Comparison of ENCODE assay signal across 8 mouse cellular contexts in genomic region chr4:33587666-33588065, GRCm38 (mm10).
A peak's percentile ranks its signal among the peaks of the same experiment; 100 is the strongest.
DNase-seq lines count a peak whose midpoint lies in the region; TF ChIP-seq lines count a peak whose summit lies in the region.

No protein-coding gene starts in this region.

- no peak overlapping the region for H3K4me3 ChIP-seq in myocyte
- no peak overlapping the region for H3K4me3 ChIP-seq in thymus, adult 2 months (ENCODE audit: control insufficient read depth, insufficient read depth, low read length)

- H3K27ac ChIP-seq in thymus, adult 2 months (ENCODE audit: control insufficient read depth, insufficient read depth, low read length) = no peak overlapping the region

- H3K27me3 ChIP-seq in myocyte (ENCODE audit: control insufficient read depth, insufficient read depth, insufficient read length) = no peaks in the 10 kb centered on the region
- H3K27me3 ChIP-seq in thymus, adult 2 months (ENCODE audit: control insufficient read depth, insufficient read depth, low read length) = no peaks in the 10 kb centered on the region

- intact Hi-C loops in heart, postnatal 14 days (cut with DNase I) = loop anchor here (5.0 kb wide), 1 partner anchor 190 kb away; no protein-coding TSS in a partner anchor

- peak overlapping the region; percentile 68 for H3K4me2 ChIP-seq in myocyte (ENCODE audit: low read depth)

- TF ChIP-seq POLR2A in myocyte (IDR thresholded peaks at IDR 0.05; ENCODE audit: insufficient read length, low read depth) = no peak
- no peak for TF ChIP-seq POLR2A in thymus, adult 2 months (IDR thresholded peaks at IDR 0.05; ENCODE audit: control insufficient read depth, extremely low read depth, insufficient read depth, low read length, poor library complexity)

- 77% methylated on average over 11 of the region's 11 CpGs for WGBS in thymus, adult 2 months

- H3K4me1 ChIP-seq in thymus, adult 2 months (replicated peaks; ENCODE audit: control insufficient read depth, insufficient read depth, low read length) = peaks cover 17% of the 10 kb centered on the region

- H3K36me3 ChIP-seq in myocyte (ENCODE audit: control insufficient read depth, insufficient read depth) = no peaks in the 10 kb centered on the region
- no peaks in the 10 kb centered on the region for H3K36me3 ChIP-seq in thymus, adult 2 months (ENCODE audit: control insufficient read depth, insufficient read depth, low read length)

- H3K79me2 ChIP-seq in myocyte (ENCODE audit: control insufficient read depth, insufficient read depth) = no peaks in the 10 kb centered on the region

- H3ac ChIP-seq in myocyte (ENCODE audit: control insufficient read depth, insufficient read length) = no peak overlapping the region

- no peak for TF ChIP-seq CTCF in thymus, adult 2 months (IDR thresholded peaks at IDR 0.05; ENCODE audit: borderline replicate concordance, control insufficient read depth, extremely low read depth, insufficient read depth, low read length, poor library complexity)

- DNase-seq in layer of hippocampus, adult 11-12 months (ENCODE audit: low spot score) = peak; percentile 7
- no peak for DNase-seq in layer of hippocampus, postnatal 36 days
- DNase-seq in MN1 (ENCODE audit: low spot score) = peak; percentile 70
- peak; percentile 29 for DNase-seq in fibroblast of lung, adult 2 months (ENCODE audit: low read depth)
- peak; percentile 8 to 10 for DNase-seq in heart, postnatal 14 days
- DNase-seq in layer of hippocampus, postnatal 10 days (ENCODE audit: low spot score in 2 of 2) = no peak
- DNase-seq in thymus, adult 2 months = no peak

TF ChIP-seq in myocyte, 11 proteins besides CTCF, POLR2A, EP300 and RAD21:
- TF ChIP-seq CEBPB (IDR thresholded peaks at IDR 0.05; ENCODE audit: insufficient read depth, poor library complexity, severe bottlenecking) = peak; percentile 92
- TF ChIP-seq MAX (IDR thresholded peaks at IDR 0.05; ENCODE audit: low read depth) = peak; percentile 12
- no peak for TF ChIP-seq MYOD1 (IDR thresholded peaks at IDR 0.05; ENCODE audit: control insufficient read depth in 1 of 3, insufficient read length in 2 of 3, low read depth in 2 of 3)
TF ChIP-seq in myocyte: peak in this region for 2.

Comparison
In these comparisons a context has a peak if more than half of its experiments do, and no peak if none do; other contexts are left out.
1. DNase-seq: peak in layer of hippocampus, adult 11-12 months (single experiment), MN1 (single experiment), fibroblast of lung, adult 2 months (single experiment) and heart, postnatal 14 days (2 of 2); none in layer of hippocampus, postnatal 36 days (0 of 2), layer of hippocampus, postnatal 10 days (0 of 2) and thymus, adult 2 months (single experiment).